Comparison of ENCODE assay signal across 31 mouse cellular contexts in genomic region chr17:68826323-68826722, GRCm38 (mm10). TPM values are rescaled to one million over a fixed set of nuclear protein-coding genes. Genes with fewer than 3 reads are reported as not detected.
"Had no signal": no experiment of that assay in that cellular context is flagged by ENCODE, and none has a peak within 500 bp of the region (broad histone marks: within the 10 kb centered on the region; RNA-seq: fewer than 3 reads in every experiment).

Tmem200c (plus strand) TSS chr17:68826623.

- H3K36me3 ChIP-seq: heart, embryonic 10.5 days; heart, embryonic 12.5 days; hindbrain, embryonic 10.5 days; hindbrain, embryonic 13.5 days; hindbrain, embryonic 15.5 days; kidney, embryonic 15.5 days; limb, embryonic 13.5 days; limb, embryonic 15.5 days; liver, embryonic 13.5 days; liver, embryonic 15.5 days had no signal

- H3K27me3 ChIP-seq: hindbrain, embryonic 13.5 days; hindbrain, embryonic 15.5 days; kidney, embryonic 15.5 days; limb, embryonic 15.5 days; liver, embryonic 13.5 days; liver, embryonic 15.5 days had no signal

- H3K9ac ChIP-seq: heart, embryonic 12.5 days; hindbrain, embryonic 13.5 days; hindbrain, embryonic 15.5 days; kidney, embryonic 15.5 days; limb, embryonic 13.5 days; limb, embryonic 15.5 days; liver, embryonic 13.5 days; liver, embryonic 15.5 days; liver, postnatal 0 days had no signal

- ATAC-seq: forebrain, embryonic 16.5 days; hindbrain, postnatal 0 days; intestine, embryonic 16.5 days; liver, postnatal 0 days had no signal

- H3K4me3 ChIP-seq: gastrocnemius, adult 2 months; heart, embryonic 10.5 days; heart, embryonic 12.5 days; hindbrain, embryonic 10.5 days; hindbrain, embryonic 13.5 days; hindbrain, embryonic 15.5 days; kidney, embryonic 15.5 days; limb, embryonic 13.5 days; limb, embryonic 15.5 days; liver, embryonic 13.5 days; liver, embryonic 15.5 days had no signal

- H3K27ac ChIP-seq: gastrocnemius, adult 2 months; heart, embryonic 10.5 days; hindbrain, embryonic 10.5 days; hindbrain, embryonic 13.5 days; hindbrain, embryonic 15.5 days; hindbrain, postnatal 0 days; kidney, embryonic 15.5 days; kidney, postnatal 0 days; limb, embryonic 13.5 days; limb, embryonic 15.5 days; liver, embryonic 13.5 days; liver, embryonic 15.5 days had no signal

- H3K4me2 ChIP-seq: heart, embryonic 12.5 days; hindbrain, embryonic 13.5 days; hindbrain, embryonic 15.5 days; kidney, embryonic 15.5 days; limb, embryonic 13.5 days; limb, embryonic 15.5 days; liver, embryonic 11.5 days; liver, embryonic 13.5 days; liver, embryonic 15.5 days had no signal

- H3K9me3 ChIP-seq: heart, embryonic 10.5 days; heart, embryonic 12.5 days; hindbrain, embryonic 10.5 days; hindbrain, embryonic 13.5 days; hindbrain, embryonic 15.5 days; kidney, embryonic 15.5 days; limb, embryonic 13.5 days; limb, embryonic 15.5 days; liver, embryonic 13.5 days; liver, embryonic 15.5 days had no signal

- H3K4me1 ChIP-seq: heart, embryonic 10.5 days; heart, embryonic 12.5 days; hindbrain, embryonic 10.5 days; hindbrain, embryonic 13.5 days; hindbrain, embryonic 15.5 days; kidney, embryonic 15.5 days; limb, embryonic 13.5 days; limb, embryonic 15.5 days; liver, embryonic 13.5 days; liver, embryonic 15.5 days had no signal

- DNase-seq: gastrocnemius, adult 2 months; gastrocnemius, postnatal 10 days; gastrocnemius, postnatal 25 days; heart, adult 18-20 months; heart, postnatal 10 days; heart, postnatal 4 days; kidney, adult 11 months; kidney, adult 2 months; kidney, adult 9 months; kidney, postnatal 14 days; kidney, postnatal 36 days; layer of hippocampus, adult 9-11 months; layer of hippocampus, postnatal 36 days; liver, embryonic 13.5 days; liver, postnatal 0 days had no signal

RNA-seq across cellular contexts. Expression of gene Tmem200c, which starts in this region (rescaled TPM):
- total RNA-seq: granulocyte monocyte progenitor cell, adult 5-6 weeks; heart, postnatal 25 days; heart, postnatal 4 days had no signal
- polyA plus RNA-seq: liver, embryonic 13.5 days; liver, embryonic 15.5 days; liver, postnatal 0 days had no signal
